Mouse (Mus musculus) kidney, postnatal 0 days (tissue): ENCODE measurements around the gene Cpd. TPM values are rescaled to one million over a fixed set of nuclear protein-coding genes. Genes with fewer than 3 reads are reported as not detected.
A peak's percentile ranks its signal among the peaks of the same experiment; 100 is the strongest.

Experiments
- ATAC-seq: fragments of 200-750 bp; cut with Nextera tagmentation; replicated peaks from 2 replicates; pipeline ENCODE4 v1.8.0; 2017; ENCODE audit warnings: low read depth, moderate number of reproducible peaks, moderate TSS enrichment, moderate library complexity; ENCODE audit not compliant: low FRiP score
- DNase-seq: peaks from one replicate; pipeline ENCODE4 v3.0.0-alpha.2; 2016; ENCODE audit warnings: low spot score
- H3K27ac ChIP-seq: fragments of 300-500 bp; sonication (generic); 2 replicates; pipeline ENCODE4 v1.5.1; 2014; ENCODE audit warnings: mild to moderate bottlenecking
- H3K27me3 ChIP-seq: fragments of 300-500 bp; sonication (generic); 2 replicates; pipeline ENCODE4 v1.6.1; 2014; ENCODE audit warnings: low read length, mixed read lengths; ENCODE audit not compliant: insufficient read depth
- H3K36me3 ChIP-seq: fragments of 300-500 bp; sonication (generic); 2 replicates; pipeline ENCODE4 v1.6.1; 2014; ENCODE audit warnings: low read length, mixed read lengths; ENCODE audit not compliant: insufficient read depth
- H3K4me1 ChIP-seq: fragments of 300-500 bp; sonication (generic); replicated peaks from 2 replicates; pipeline ENCODE4 v1.6.1; 2014; ENCODE audit warnings: antibody characterized with exemption, low read length, mixed read lengths; ENCODE audit not compliant: insufficient read depth
- H3K4me2 ChIP-seq: fragments of 300-500 bp; sonication (generic); 2 replicates; pipeline ENCODE4 v1.6.1; 2014; ENCODE audit warnings: mild to moderate bottlenecking, low read length, moderate library complexity, mixed read lengths
- H3K4me3 ChIP-seq: fragments of 300-500 bp; sonication (generic); replicated peaks from 2 replicates; pipeline ENCODE4 v1.5.1; 2014; ENCODE audit warnings: low read depth, low read length
- H3K9ac ChIP-seq: fragments of 300-500 bp; sonication (generic); 2 replicates; pipeline ENCODE4 v1.6.1; 2014; ENCODE audit warnings: low read depth, low read length
- H3K9me3 ChIP-seq: fragments of 300-500 bp; sonication (generic); replicated peaks from 2 replicates; pipeline ENCODE4 v1.6.1; 2016; ENCODE audit warnings: low read length, inconsistent platforms, mixed read lengths
- CTCF ChIP-seq: IDR thresholded peaks from 2 replicates; pipeline ENCODE4 v1.5.1; 2016; ENCODE audit warnings: antibody characterized with exemption, low read depth, mild to moderate bottlenecking, moderate library complexity
- WGBS: fragments of 180-500 bp; shearing (Covaris S2); extraction: QIAGEN DNeasy Blood & Tissue Kit; methylation state at CpG from one replicate; pipeline ENCODE4 v1.1.7; 2014; 5-methylcytosine and 5-hydroxymethylcytosine counted together
- polyA plus RNA-seq: library from polyadenylated mRNA; unstranded; fragments of >200 nt; fragmentation: Nextera tagmentation; extraction: Ambion mirVana; gene quantifications from 2 replicates; pipeline ENCODE4 v1.2.1, GENCODE M21; 2015

The Cpd gene
- polyA plus RNA-seq, 1 experiment from 2014 or later = 20.4 TPM

DNA sequence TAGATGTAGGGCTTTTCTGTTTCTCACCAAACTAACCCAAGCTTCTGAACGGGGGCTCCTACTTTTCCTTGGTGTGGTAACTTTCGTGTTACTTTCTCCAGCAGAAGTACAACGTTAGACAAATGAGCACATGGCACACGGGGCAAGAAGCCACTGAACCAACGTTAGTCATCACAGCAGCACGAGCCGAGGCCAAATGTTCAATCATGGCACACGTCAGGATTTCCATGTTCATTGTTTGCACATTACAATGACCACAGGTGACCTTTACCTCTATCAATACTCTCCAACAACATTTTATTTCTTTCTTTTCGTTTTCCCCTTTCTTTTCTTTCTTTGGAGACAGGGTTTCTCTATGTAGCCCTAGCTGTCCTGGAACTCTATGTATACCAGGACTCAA lies 98.0 kb downstream of the Cpd start:
- DNase-seq (no peak), ATAC-seq (no peak)
- Histone ChIP-seq H3K9ac (no peak overlapping the region), H3K4me2 (no peak overlapping the region), H3K27ac (no peak overlapping the region), H3K36me3 (peaks cover 58% of the 10 kb centered on the region), H3K9me3 (no peaks in the 10 kb centered on the region), H3K27me3 (no peaks in the 10 kb centered on the region), H3K4me3 (no peak overlapping the region), H3K4me1 (no peaks in the 10 kb centered on the region)
- no peak for TF ChIP-seq CTCF
- 88% methylated on average over 9 of the region's 9 CpGs for WGBS

DNA sequence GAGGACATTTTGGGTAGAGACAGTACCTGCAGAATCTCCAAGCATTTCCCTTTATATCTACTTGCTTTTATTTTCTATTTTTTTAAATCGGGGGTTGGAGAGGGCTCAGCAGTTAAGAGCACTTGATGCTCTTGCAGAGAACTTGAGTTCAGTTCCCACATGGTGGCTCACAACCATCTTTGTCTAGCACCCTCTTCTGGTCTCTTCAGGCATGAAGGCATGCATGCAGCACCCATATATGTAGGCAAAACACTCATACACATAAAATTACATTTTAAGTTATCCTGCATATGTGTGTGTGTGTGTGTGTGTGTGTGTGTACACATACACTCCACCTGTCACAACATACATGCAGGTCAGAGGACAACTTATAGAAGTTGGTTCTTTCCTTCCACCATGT lies 100.9 kb downstream of the Cpd start:
- TF ChIP-seq CTCF = 0 out of 2 replicates have a peak, but pooled peaks have one; percentile 12
- Histone ChIP-seq H3K36me3 (peaks cover 58% of the 10 kb centered on the region), H3K9me3 (no peaks in the 10 kb centered on the region), H3K4me1 (no peaks in the 10 kb centered on the region), H3K27me3 (no peaks in the 10 kb centered on the region), H3K9ac (no peak overlapping the region), H3K4me2 (no peak overlapping the region), H3K27ac (no peak overlapping the region), H3K4me3 (no peak overlapping the region)
- DNase-seq = no peak
- no peak for ATAC-seq
- WGBS = 100% methylated on average over 1 of the region's 1 CpGs

DNA sequence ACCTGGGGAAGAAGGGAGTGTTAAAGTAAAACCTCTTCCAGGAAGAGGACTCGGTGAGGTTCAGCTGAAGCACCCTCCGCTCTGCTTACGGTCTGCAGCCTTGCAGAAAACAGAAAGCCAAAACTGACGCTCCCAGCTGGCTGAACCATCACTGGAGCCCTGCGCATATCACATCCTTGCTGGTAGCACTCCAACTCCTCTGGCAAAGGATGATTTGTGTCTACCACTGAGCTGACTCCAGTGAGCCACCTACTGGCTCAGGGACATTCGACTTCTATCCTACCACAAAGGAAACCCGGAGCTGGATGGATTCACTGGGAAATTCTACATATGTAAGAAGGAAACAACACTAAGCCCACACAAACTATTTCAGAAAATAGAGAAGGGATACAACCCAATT lies 102.3 kb downstream of the Cpd start:
- no peaks in the 10 kb centered on the region for H3K9me3 ChIP-seq
- H3K4me3 ChIP-seq = no peak overlapping the region
- no peak overlapping the region for H3K4me2 ChIP-seq
- no peak overlapping the region for H3K9ac ChIP-seq
- no peaks in the 10 kb centered on the region for H3K27me3 ChIP-seq
- no peak for ATAC-seq
- 68% methylated on average over 7 of the region's 7 CpGs for WGBS
- H3K36me3 ChIP-seq = peaks cover 51% of the 10 kb centered on the region
- no peaks in the 10 kb centered on the region for H3K4me1 ChIP-seq
- peak; percentile 44 for DNase-seq
- no peak overlapping the region for H3K27ac ChIP-seq
- TF ChIP-seq CTCF = peak; percentile 61

GRCm38 (mm10) chr11:76742511-76742910 lies 104.3 kb downstream of the Cpd start:
- Histone ChIP-seq H3K27me3 (no peaks in the 10 kb centered on the region), H3K9me3 (no peaks in the 10 kb centered on the region), H3K36me3 (peaks cover 34% of the 10 kb centered on the region; the same call in 1 of the 2 replicates), H3K9ac (no peak overlapping the region), H3K4me2 (no peak overlapping the region), H3K4me1 (no peaks in the 10 kb centered on the region), H3K27ac (no peak overlapping the region), H3K4me3 (no peak overlapping the region)
- TF ChIP-seq CTCF = no peak
- no peak for DNase-seq
- ATAC-seq = no peak
- WGBS = 96% methylated on average over 7 of the region's 7 CpGs

GRCm38 (mm10) chr11:76739125-76739524 lies 107.7 kb downstream of the Cpd start:
- DNase-seq (peak; percentile 40), ATAC-seq (no peak)
- whole genome bisulfite sequencing = 76% methylated on average over 6 of the region's 6 CpGs
- H3K4me1 ChIP-seq = no peaks in the 10 kb centered on the region
- H3K27me3 ChIP-seq = no peaks in the 10 kb centered on the region
- H3K9me3 ChIP-seq = no peaks in the 10 kb centered on the region
- no peak overlapping the region for H3K4me2 ChIP-seq
- no peak overlapping the region for H3K4me3 ChIP-seq
- TF ChIP-seq CTCF = peak; percentile 68
- H3K27ac ChIP-seq = no peak overlapping the region
- H3K36me3 ChIP-seq = peaks cover 31% of the 10 kb centered on the region; the same call in 1 of the 2 replicates
- no peak overlapping the region for H3K9ac ChIP-seq

DNA sequence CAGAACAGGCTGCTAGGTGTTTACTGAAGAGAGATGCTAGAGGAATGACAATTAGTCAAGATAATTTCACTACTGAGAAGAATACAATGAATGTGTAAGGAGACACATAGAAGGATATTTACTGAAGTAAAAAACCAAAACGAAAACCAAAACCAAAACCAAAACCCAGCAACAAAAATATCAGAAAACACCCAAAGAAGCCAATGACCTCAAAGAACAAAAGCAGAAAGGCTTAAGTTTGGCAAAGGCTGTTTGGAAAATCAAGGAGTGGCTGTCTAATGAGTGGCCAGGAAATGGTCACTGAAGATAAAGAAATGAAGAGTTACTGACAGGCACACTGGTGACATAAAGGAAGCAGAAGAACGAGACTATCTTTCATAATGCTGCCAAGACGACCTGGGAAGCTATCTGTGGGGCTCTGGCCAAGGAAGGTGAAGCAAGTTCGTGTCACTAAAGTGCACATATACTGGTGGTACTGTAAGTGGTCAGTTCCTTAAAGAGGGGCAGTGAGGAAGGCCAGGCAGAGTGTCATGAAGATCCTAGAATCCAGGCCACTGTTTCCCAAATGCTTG lies 111.0 kb downstream of the Cpd start:
- H3K9ac ChIP-seq = no peak overlapping the region
- peaks cover 36% of the 10 kb centered on the region for H3K36me3 ChIP-seq
- no peak overlapping the region for H3K4me2 ChIP-seq
- no peak overlapping the region for H3K27ac ChIP-seq
- no peaks in the 10 kb centered on the region for H3K4me1 ChIP-seq
- no peaks in the 10 kb centered on the region for H3K27me3 ChIP-seq
- no peak for TF ChIP-seq CTCF
- ATAC-seq (no peak), DNase-seq (no peak)
- H3K9me3 ChIP-seq = no peaks in the 10 kb centered on the region
- 72% methylated on average over 4 of the region's 4 CpGs for whole genome bisulfite sequencing
- no peak overlapping the region for H3K4me3 ChIP-seq

GRCm38 (mm10) chr11:76734560-76734959 lies 112.3 kb downstream of the Cpd start:
- 61% methylated on average over 3 of the region's 3 CpGs for WGBS
- no peak for TF ChIP-seq CTCF
- H3K4me2 ChIP-seq = no peak overlapping the region
- H3K4me3 ChIP-seq = no peak overlapping the region
- H3K36me3 ChIP-seq = peaks cover 43% of the 10 kb centered on the region
- H3K9ac ChIP-seq = no peak overlapping the region
- DNase-seq = no peak
- no peaks in the 10 kb centered on the region for H3K4me1 ChIP-seq
- no peak for ATAC-seq
- no peak overlapping the region for H3K27ac ChIP-seq
- no peaks in the 10 kb centered on the region for H3K9me3 ChIP-seq
- no peaks in the 10 kb centered on the region for H3K27me3 ChIP-seq
